Mouse (Mus musculus) heart, adult 2 months (tissue): ENCODE measurements at regions not wholly inside any gene's neighbourhood (a gene's known extent, or its start where the extent isn't known, plus 50 kb on each side); places are given as distances from the start of the nearest gene placed in this dataset.
A peak's percentile ranks its signal among the peaks of the same experiment; 100 is the strongest.

Source experiments
- CTCF ChIP-seq: fragments of 200-600 bp; IDR thresholded peaks from 2 replicates; pipeline ENCODE4 v1.8.1; 2022; ENCODE audit warnings: antibody characterized with exemption, mild to moderate bottlenecking, moderate library complexity
- POLR2A ChIP-seq: fragments of 200-500 bp; IDR thresholded peaks from 2 replicates; pipeline ENCODE4 v1.6.1; 2011; ENCODE audit warnings: mild to moderate bottlenecking, low read depth, low read length, control low read depth; ENCODE audit not compliant: insufficient read depth

DNA sequence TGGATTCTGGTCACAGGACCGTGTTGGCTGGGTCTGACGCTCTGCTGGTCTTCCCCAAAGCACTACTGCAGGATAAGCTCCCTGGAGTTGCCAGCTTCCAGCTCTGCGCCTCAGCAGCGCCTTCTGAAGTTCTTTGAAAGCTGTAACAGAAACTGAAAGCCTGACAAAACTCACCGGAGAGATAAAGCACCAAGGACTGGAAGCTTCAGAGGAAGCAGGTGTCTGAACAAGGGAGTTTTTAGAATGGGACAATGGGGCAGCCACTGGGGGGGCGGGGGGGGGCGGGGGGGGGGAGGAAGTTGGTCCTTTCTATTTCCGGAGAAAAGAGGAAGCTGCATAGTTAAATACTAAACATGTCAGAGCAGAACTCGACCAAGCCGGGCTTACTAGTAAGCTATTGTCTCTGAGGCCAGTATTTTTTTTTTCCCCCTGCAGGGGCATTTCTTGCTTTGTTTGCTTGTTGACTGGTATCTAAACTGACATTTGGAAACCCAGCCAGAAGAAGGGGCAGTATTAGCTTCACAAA is 180.8 kb upstream of the Klf7 start:
- TF ChIP-seq CTCF: peak; percentile 51
- TF ChIP-seq POLR2A: peak; percentile 45; the same call in 1 of the 2 replicates
